Mouse (Mus musculus) limb, embryonic 10.5 days (tissue): ENCODE measurements around the gene Kcnj14. TPM values are rescaled to one million over a fixed set of nuclear protein-coding genes. Genes with fewer than 3 reads are reported as not detected.

Experiments
- DNase-seq: peaks from one replicate; pipeline ENCODE4 v3.0.0-alpha.2; 2017; ENCODE audit warnings: low spot score
- H3K27ac ChIP-seq: fragments of 300-500 bp; sonication (generic); 2 replicates; pipeline ENCODE4 v1.5.1; 2016; ENCODE audit warnings: mild to moderate bottlenecking
- H3K27me3 ChIP-seq: fragments of 300-500 bp; sonication (generic); 2 replicates; pipeline ENCODE4 v1.6.1; 2016; ENCODE audit warnings: low read depth, mild to moderate bottlenecking; ENCODE audit not compliant: poor library complexity, severe bottlenecking
- H3K36me3 ChIP-seq: fragments of 300-500 bp; sonication (generic); 2 replicates; pipeline ENCODE4 v1.6.1; 2016; ENCODE audit warnings: mild to moderate bottlenecking, moderate library complexity
- H3K4me1 ChIP-seq: fragments of 300-500 bp; sonication (generic); 2 replicates; pipeline ENCODE4 v1.6.1; 2016
- H3K4me3 ChIP-seq: fragments of 300-500 bp; sonication (generic); 2 replicates; pipeline ENCODE4 v1.5.1; 2016; ENCODE audit warnings: mild to moderate bottlenecking, moderate library complexity
- H3K9me3 ChIP-seq: fragments of 300-500 bp; sonication (generic); replicated peaks from 2 replicates; pipeline ENCODE4 v1.6.1; 2016; ENCODE audit warnings: mild to moderate bottlenecking
- WGBS: fragments of 180-500 bp; shearing (Covaris S2); methylation state at CpG from one replicate; pipeline ENCODE4 v1.1.7; 2016; 5-methylcytosine and 5-hydroxymethylcytosine counted together
- polyA plus RNA-seq: library from polyadenylated mRNA; unstranded; fragments of >200 nt; fragmentation: Nextera tagmentation; extraction: Ambion mirVana; gene quantifications from 2 replicates; pipeline ENCODE4 v1.2.1, GENCODE M21; 2016

Kcnj14 gene
- polyA plus RNA-seq, result 1.2 and 1.4 TPM in 2 replicates

- Histone ChIP-seq H3K9me3 (no peaks in the 10 kb centered on the region), H3K27ac (no peak within 1 kb of the TSS), H3K27me3 (peaks cover 12% of the 10 kb centered on the region), H3K4me1 (peaks cover 8% of the 10 kb centered on the region), H3K36me3 (peaks cover 82% of the 10 kb centered on the region), H3K4me3 (no peak within 1 kb of the TSS)
- DNase-seq, result no peak
- WGBS, result 79% methylated on average over 7 of the region's 7 CpGs
Measured at GRCm38 (mm10) chr7:45824598-45824997, at the start of gene Kcnj14. Gene Kcnj14, minus strand, starts transcription at chr7:45824782.

- 4% methylated on average over 28 of the region's 28 CpGs for WGBS
- Histone ChIP-seq H3K9me3 (no peaks in the 10 kb centered on the region), H3K27me3 (peaks cover 40% of the 10 kb centered on the region), H3K27ac (peak overlapping the region; percentile 93), H3K36me3 (peaks cover 43% of the 10 kb centered on the region), H3K4me1 (peaks cover 43% of the 10 kb centered on the region), H3K4me3 (peak overlapping the region; percentile 74)
- DNase-seq, result peak; percentile 74
Measured at GRCm38 (mm10) chr7:45873061-45873947, 48.7 kb upstream of the Kcnj14 start.

GRCm38 (mm10) chr7:45872624-45873023 is 48.0 kb upstream of the Kcnj14 start, which contains the start of gene Kdelr1:
Gene Kdelr1, plus strand, starts transcription at chr7:45872772.
- peak within 1 kb of the TSS; percentile 93 for H3K27ac ChIP-seq
- under 1% methylated on average over 18 of the region's 18 CpGs for WGBS
- peak within 1 kb of the TSS; percentile 74 for H3K4me3 ChIP-seq
- peaks cover 47% of the 10 kb centered on the region for H3K27me3 ChIP-seq
- no peaks in the 10 kb centered on the region for H3K9me3 ChIP-seq
- H3K36me3 ChIP-seq, result peaks cover 38% of the 10 kb centered on the region
- peaks cover 50% of the 10 kb centered on the region for H3K4me1 ChIP-seq
- peak; percentile 92 for DNase-seq

- DNase-seq, result peak; percentile 55
- H3K27ac ChIP-seq, result peak overlapping the region; percentile 53; the same call in 1 of the 2 replicates
- H3K36me3 ChIP-seq, result peaks cover 16% of the 10 kb centered on the region
- H3K9me3 ChIP-seq, result no peaks in the 10 kb centered on the region
- peaks cover 66% of the 10 kb centered on the region for H3K27me3 ChIP-seq
- H3K4me1 ChIP-seq, result peaks cover 68% of the 10 kb centered on the region
- peak overlapping the region; percentile 45 for H3K4me3 ChIP-seq
- 1% methylated on average over 30 of the region's 30 CpGs for WGBS
Measured at GRCm38 (mm10) chr7:45870282-45871058, 45.9 kb upstream of the Kcnj14 start.

GRCm38 (mm10) chr7:45869787-45870186 is 45.2 kb upstream of the Kcnj14 start:
- H3K36me3 ChIP-seq, result peaks cover 9% of the 10 kb centered on the region
- H3K27ac ChIP-seq, result no peak overlapping the region
- peaks cover 70% of the 10 kb centered on the region for H3K27me3 ChIP-seq
- H3K4me3 ChIP-seq, result peak overlapping the region; percentile 45
- peak; percentile 46 for DNase-seq
- WGBS, result 2% methylated on average over 14 of the region's 14 CpGs
- peaks cover 65% of the 10 kb centered on the region for H3K4me1 ChIP-seq
- no peaks in the 10 kb centered on the region for H3K9me3 ChIP-seq

- no peak for DNase-seq
- peak overlapping the region; percentile 45 for H3K4me3 ChIP-seq
- H3K27ac ChIP-seq, result no peak overlapping the region
- H3K9me3 ChIP-seq, result no peaks in the 10 kb centered on the region
- WGBS, result 8% methylated on average over 8 of the region's 8 CpGs
- peaks cover 3% of the 10 kb centered on the region for H3K36me3 ChIP-seq
- peaks cover 70% of the 10 kb centered on the region for H3K27me3 ChIP-seq
- peaks cover 59% of the 10 kb centered on the region for H3K4me1 ChIP-seq
Measured at GRCm38 (mm10) chr7:45869107-45869670, 44.6 kb upstream of the Kcnj14 start.

GRCm38 (mm10) chr7:45867871-45868270 is 43.3 kb upstream of the Kcnj14 start:
- Histone ChIP-seq H3K27me3 (peaks cover 70% of the 10 kb centered on the region), H3K4me3 (0 out of 2 replicates have a peak overlapping the region, but pooled peaks have one; percentile 0), H3K9me3 (no peaks in the 10 kb centered on the region), H3K27ac (no peak overlapping the region), H3K4me1 (peaks cover 51% of the 10 kb centered on the region), H3K36me3 (no peaks in the 10 kb centered on the region)
- 21% methylated on average over 2 of the region's 2 CpGs for WGBS
- DNase-seq, result no peak

- peak; percentile 96 for DNase-seq
- H3K4me3 ChIP-seq, result peak overlapping the region; percentile 71
- H3K36me3 ChIP-seq, result no peaks in the 10 kb centered on the region
- under 1% methylated on average over 109 of the region's 117 CpGs for WGBS
- peak overlapping the region; percentile 92 for H3K27ac ChIP-seq
- H3K27me3 ChIP-seq, result peaks cover 72% of the 10 kb centered on the region
- peaks cover 51% of the 10 kb centered on the region for H3K4me1 ChIP-seq
- H3K9me3 ChIP-seq, result no peaks in the 10 kb centered on the region
Measured at GRCm38 (mm10) chr7:45865925-45866910, 41.6 kb upstream of the Kcnj14 start.

GRCm38 (mm10) chr7:45864435-45864834 is 39.9 kb upstream of the Kcnj14 start:
- WGBS, result 75% methylated on average over 3 of the region's 3 CpGs
- Histone ChIP-seq H3K4me3 (no peak overlapping the region), H3K36me3 (no peaks in the 10 kb centered on the region), H3K27me3 (peaks cover 72% of the 10 kb centered on the region), H3K4me1 (peaks cover 34% of the 10 kb centered on the region), H3K9me3 (no peaks in the 10 kb centered on the region), H3K27ac (no peak overlapping the region)
- no peak for DNase-seq

GRCm38 (mm10) chr7:45862804-45863203 is 38.2 kb upstream of the Kcnj14 start:
- DNase-seq, result no peak
- Histone ChIP-seq H3K9me3 (no peaks in the 10 kb centered on the region), H3K4me1 (peaks cover 23% of the 10 kb centered on the region), H3K4me3 (no peak overlapping the region), H3K27ac (no peak overlapping the region), H3K36me3 (no peaks in the 10 kb centered on the region), H3K27me3 (peaks cover 72% of the 10 kb centered on the region)
- 85% methylated on average over 7 of the region's 7 CpGs for WGBS

- Histone ChIP-seq H3K4me1 (peaks cover 18% of the 10 kb centered on the region), H3K27ac (no peak overlapping the region), H3K27me3 (peaks cover 76% of the 10 kb centered on the region), H3K4me3 (no peak overlapping the region), H3K9me3 (no peaks in the 10 kb centered on the region), H3K36me3 (no peaks in the 10 kb centered on the region)
- DNase-seq, result no peak
- WGBS, result 49% methylated on average over 4 of the region's 4 CpGs
Measured at GRCm38 (mm10) chr7:45859008-45859407, 34.4 kb upstream of the Kcnj14 start.
